Mouse (Mus musculus) gastrocnemius, postnatal 36 days (tissue): Measurements from ENCODE around the gene Rplp1. TPM values are rescaled to one million over a fixed set of nuclear protein-coding genes. Genes with fewer than 3 reads are reported as not detected.

Experiments
- DNase-seq, 2 experiments: peaks; one replicate each; pipeline ENCODE4 v3.0.0; 2022
- intact Hi-C: fragments of 180-260 bp; cut with DNase I; formaldehyde crosslinking; loops from one replicate; pipeline ENCODE4 v1.15.1; 2025
- total RNA-seq, 2 experiments: library from RNA; stranded (reverse); gene quantifications; 2 replicates each; pipeline ENCODE4 v1.2.3; 2021

Rplp1 gene
- total RNA-seq, 2 experiments from 2014 or later, result 1,130 to 1,294 TPM

DNA sequence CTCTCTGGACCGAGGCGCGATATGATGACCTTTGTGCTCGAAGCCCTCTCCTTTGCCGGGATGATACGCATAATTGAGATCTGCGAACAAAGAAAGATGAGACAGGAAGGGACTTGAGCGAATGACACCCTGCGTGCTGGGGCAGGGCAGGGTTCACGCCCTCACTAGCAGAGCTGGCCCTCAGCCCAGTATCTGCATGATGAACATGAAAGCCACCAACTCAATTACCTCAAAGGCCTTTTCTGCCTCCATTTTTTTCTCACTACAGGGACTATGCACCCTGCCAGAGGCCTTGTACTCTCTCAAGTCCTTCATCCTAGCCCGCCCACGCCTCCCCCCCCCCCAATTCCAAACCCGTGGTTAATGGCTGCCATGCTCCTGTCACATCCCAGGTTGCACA is 29.4 kb downstream of the Rplp1 start:
- no peak for DNase-seq
- intact Hi-C loops, result no loop called here

GRCm38 (mm10) chr9:61884375-61884774 is 30.0 kb downstream of the Rplp1 start:
- intact Hi-C loops, result no loop called here
- no peak for DNase-seq

- DNase-seq, result no peak
- intact Hi-C loops, result no loop called here
Measured at GRCm38 (mm10) chr9:61882179-61882578, 32.2 kb downstream of the Rplp1 start.

DNA sequence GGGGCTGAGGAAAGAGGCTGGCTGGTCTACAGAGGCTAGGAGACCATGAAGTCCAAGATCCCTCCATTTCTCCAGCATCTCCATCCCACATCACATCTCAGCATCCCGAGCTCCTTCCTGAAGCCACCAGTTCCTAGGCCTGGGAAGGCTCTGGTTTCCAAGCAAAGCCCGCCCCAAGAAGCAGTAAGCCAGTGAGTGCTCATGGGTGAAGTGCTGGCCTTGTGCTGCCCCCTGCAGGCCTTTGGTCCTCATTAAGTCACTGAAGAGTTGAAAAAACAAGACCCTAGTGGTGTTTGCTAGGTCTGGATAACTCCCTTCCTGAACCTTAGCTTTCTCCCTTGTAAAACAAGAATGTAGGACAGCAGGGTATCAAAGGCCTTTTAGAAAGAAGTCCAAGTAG is 35.5 kb downstream of the Rplp1 start:
- intact Hi-C loops, result no loop called here
- peak; percentile 52 to 61 for DNase-seq

- DNase-seq, result no peak
- intact Hi-C loops, result no loop called here
Measured at GRCm38 (mm10) chr9:61877373-61878112, 36.8 kb downstream of the Rplp1 start.

DNA sequence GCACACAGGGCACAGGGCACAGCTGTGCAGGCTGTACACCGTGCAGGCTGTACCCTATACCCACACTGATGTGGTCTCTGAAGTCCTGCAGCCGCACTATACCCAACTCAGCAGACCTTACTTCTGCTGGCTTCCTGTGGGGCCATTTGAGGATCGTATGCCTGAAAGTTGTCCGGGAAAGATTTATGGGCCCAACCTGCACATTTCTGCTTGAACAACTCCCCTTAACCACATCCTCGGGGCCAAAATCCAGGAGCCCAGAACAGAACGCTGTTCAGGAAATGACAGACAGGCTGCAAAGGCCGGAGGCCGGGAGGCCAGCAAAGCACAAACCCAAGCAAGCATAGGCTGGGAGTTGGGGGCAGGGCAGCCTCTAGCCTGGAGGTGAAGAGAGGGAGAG is 41.0 kb downstream of the Rplp1 start:
- intact Hi-C loops, result no loop called here
- DNase-seq, result no peak

DNA sequence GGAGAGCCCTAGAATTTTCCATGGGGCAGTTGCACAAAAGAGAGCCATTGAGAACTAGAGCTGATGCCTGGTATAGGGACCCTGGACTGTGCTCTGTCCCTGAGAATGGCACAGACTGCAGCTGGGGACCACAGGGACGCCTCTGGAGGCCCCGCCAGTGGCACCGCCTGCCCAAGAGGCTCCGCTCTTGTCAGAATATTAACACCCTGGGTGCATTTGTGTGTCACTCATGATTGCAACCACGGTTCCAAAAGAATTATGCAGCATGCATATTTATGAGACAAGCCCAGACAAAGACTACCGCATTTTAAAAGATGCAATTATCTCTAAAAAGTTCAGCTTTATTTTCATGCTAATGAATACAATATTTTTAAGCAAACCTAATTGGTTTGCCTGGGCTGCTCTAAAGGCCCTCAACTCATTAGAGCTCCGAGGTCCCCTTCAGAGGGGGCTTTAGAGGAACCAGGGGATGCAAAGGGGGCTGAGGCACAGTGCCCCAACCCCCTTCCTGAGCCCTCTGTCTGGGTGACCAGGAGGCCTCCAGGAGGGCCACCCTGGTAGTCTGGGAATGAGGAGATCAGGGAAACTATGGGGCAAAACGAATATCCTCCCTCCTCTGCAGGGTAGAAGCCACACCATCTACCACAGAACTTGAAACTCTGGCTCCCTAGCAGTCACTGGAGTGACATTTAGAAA is 41.9 kb downstream of the Rplp1 start:
- intact Hi-C loops, result no loop called here
- no peak for DNase-seq

GRCm38 (mm10) chr9:61871839-61872238 is 42.5 kb downstream of the Rplp1 start:
- intact Hi-C loops, result no loop called here
- DNase-seq, result no peak

GRCm38 (mm10) chr9:61867659-61868058 is 46.7 kb downstream of the Rplp1 start:
- intact Hi-C loops, result no loop called here
- no peak for DNase-seq

Other genes with a start within 250 kb of the Rplp1 start
- 1 to 10 TPM in 1 of 2 experiments, under 1 TPM in 1; 0.81 to 1.8 TPM for gene Kif23, start 32.2 kb upstream of the Rplp1 start, total RNA-seq
- gene Paqr5, start 112.3 kb upstream of the Rplp1 start, total RNA-seq, result not detected
- 1 to 10 TPM; 5.0 to 7.2 TPM for gene Glce, start 208.1 kb upstream of the Rplp1 start, total RNA-seq